Mouse (Mus musculus): ENCODE results near the gene 9530068E07Rik. TPM values are rescaled to one million over a fixed set of nuclear protein-coding genes. Genes with fewer than 3 reads are reported as not detected.

Gene 9530068E07Rik
- polyA plus RNA-seq, 1 experiment from 2014 or later = 88.9 TPM

DNA sequence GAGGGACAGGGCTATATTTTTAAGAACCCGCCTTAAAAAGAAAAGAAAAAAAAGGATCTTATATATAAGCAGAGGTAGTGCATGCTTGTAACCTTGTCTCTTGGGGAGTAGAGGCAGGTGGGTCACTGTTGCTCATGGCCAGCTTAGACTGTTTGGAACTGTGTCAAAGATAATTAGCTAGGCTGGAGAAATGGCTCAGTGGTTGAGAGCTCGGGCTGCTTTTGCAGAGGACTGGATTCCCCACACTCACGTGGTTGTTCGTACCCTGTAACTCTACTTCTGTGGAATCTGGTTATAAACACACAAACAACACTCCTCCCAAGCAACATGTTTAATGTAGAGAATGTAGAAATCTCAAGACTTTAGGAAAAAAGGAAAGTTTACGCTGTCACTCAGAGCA, 8.0 kb downstream of the 9530068E07Rik start:
- H3K9ac ChIP-seq (replicated peaks) = no peak overlapping the region
- no peak for TF ChIP-seq EP300 (IDR thresholded peaks at IDR 0.05; ENCODE audit: low read depth)
- no peak for TF ChIP-seq CTCF (IDR thresholded peaks at IDR 0.05; ENCODE audit: low read depth)

DNA sequence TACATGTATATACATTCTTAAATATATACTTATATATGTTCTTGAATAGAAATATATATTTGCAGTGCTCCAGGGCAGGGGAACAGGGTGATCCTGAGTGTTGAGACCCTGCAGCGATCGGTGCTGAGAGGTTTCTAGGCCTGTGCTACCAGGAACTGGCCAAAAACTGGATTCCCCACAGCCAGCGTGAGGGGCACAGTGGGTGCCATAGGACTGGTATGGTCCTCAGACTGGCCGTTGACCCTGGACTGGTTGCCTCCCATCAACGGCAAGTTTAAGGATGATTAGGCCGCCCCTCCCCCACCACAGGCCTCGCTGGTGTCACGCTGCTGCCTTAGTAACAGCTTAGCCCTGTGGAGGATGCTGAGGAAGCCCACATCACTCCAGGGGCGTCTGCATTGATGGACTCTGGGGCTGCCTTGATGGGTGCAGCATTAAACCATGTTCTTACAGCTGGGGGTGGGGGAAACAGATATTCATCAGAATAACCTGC, 9.0 kb downstream of the 9530068E07Rik start:
- WGBS (ENCODE audit: insufficient replicate concordance) = 71% methylated on average over 9 of the region's 9 CpGs
- ATAC-seq = no peak

More for the DNA sequence above, 8.0 kb downstream of the 9530068E07Rik start:
- DNase-seq = no peak
- Histone ChIP-seq H3K27ac (ENCODE audit: low read depth) (no peak overlapping the region), H3K4me2 (ENCODE audit: low read depth, low read length) (no peak overlapping the region), H3K9me3 (ENCODE audit: low read length) (no peaks in the 10 kb centered on the region), H3K4me3 (ENCODE audit: low read depth, low read length) (no peak overlapping the region), H3K4me1 (ENCODE audit: insufficient read depth) (peaks cover 10% of the 10 kb centered on the region), H3K36me3 (replicated peaks; ENCODE audit: insufficient read depth, low read length) (peaks cover 46% of the 10 kb centered on the region), H3K27me3 (ENCODE audit: insufficient read depth, low read length) (no peaks in the 10 kb centered on the region)
- ATAC-seq = no peak
- 88% methylated on average over 5 of the region's 5 CpGs for WGBS (ENCODE audit: insufficient replicate concordance)

DNA sequence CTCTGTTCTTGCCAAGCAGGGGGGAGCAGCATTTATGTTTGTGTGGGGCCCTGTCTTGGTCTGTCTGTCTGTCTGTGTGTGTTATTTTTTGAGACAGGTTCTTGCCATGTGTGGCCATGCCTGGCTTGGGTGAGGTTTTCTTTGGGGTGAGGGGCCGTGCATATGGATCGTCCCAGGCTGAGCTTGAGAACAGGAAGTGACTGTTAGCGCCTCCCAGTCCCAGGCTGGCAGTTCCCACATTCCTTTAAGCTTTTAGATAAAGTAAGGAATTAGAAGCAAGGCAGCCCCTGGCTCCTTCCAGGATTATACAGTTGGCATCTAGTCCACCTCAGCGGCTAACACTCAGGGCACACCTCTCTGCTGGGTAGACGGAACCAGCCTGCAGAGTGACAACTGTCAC, 13.1 kb downstream of the 9530068E07Rik start:
- DNase-seq = no peak
- H3K27ac ChIP-seq (ENCODE audit: low read depth) = no peak overlapping the region
- no peak for TF ChIP-seq EP300 (IDR thresholded peaks at IDR 0.05; ENCODE audit: low read depth)
- no peak for TF ChIP-seq CTCF (IDR thresholded peaks at IDR 0.05; ENCODE audit: low read depth)
- peaks cover 4% of the 10 kb centered on the region; the same call in 1 of the 2 replicates for H3K9me3 ChIP-seq (ENCODE audit: low read length)
- WGBS (ENCODE audit: insufficient replicate concordance) = 59% methylated on average over 5 of the region's 5 CpGs
- H3K9ac ChIP-seq (replicated peaks) = no peak overlapping the region
- no peaks in the 10 kb centered on the region for H3K27me3 ChIP-seq (ENCODE audit: insufficient read depth, low read length)
- no peak overlapping the region for H3K4me3 ChIP-seq (ENCODE audit: low read depth, low read length)
- no peaks in the 10 kb centered on the region for H3K4me1 ChIP-seq (ENCODE audit: insufficient read depth)
- ATAC-seq = no peak
- H3K4me2 ChIP-seq (ENCODE audit: low read depth, low read length) = no peak overlapping the region
- peaks cover 33% of the 10 kb centered on the region for H3K36me3 ChIP-seq (replicated peaks; ENCODE audit: insufficient read depth, low read length)

More for the DNA sequence above, 9.0 kb downstream of the 9530068E07Rik start:
- Histone ChIP-seq H3K36me3 (replicated peaks; ENCODE audit: insufficient read depth, low read length) (peaks cover 46% of the 10 kb centered on the region), H3K4me3 (ENCODE audit: low read depth, low read length) (no peak overlapping the region), H3K4me1 (ENCODE audit: insufficient read depth) (peaks cover 10% of the 10 kb centered on the region), H3K4me2 (ENCODE audit: low read depth, low read length) (no peak overlapping the region), H3K27ac (ENCODE audit: low read depth) (no peak overlapping the region), H3K9me3 (ENCODE audit: low read length) (no peaks in the 10 kb centered on the region), H3K27me3 (ENCODE audit: insufficient read depth, low read length) (no peaks in the 10 kb centered on the region), H3K9ac (replicated peaks) (no peak overlapping the region)
- no peak for TF ChIP-seq CTCF (IDR thresholded peaks at IDR 0.05; ENCODE audit: low read depth)
- TF ChIP-seq EP300 (IDR thresholded peaks at IDR 0.05; ENCODE audit: low read depth) = no peak
- DNase-seq = no peak

DNA sequence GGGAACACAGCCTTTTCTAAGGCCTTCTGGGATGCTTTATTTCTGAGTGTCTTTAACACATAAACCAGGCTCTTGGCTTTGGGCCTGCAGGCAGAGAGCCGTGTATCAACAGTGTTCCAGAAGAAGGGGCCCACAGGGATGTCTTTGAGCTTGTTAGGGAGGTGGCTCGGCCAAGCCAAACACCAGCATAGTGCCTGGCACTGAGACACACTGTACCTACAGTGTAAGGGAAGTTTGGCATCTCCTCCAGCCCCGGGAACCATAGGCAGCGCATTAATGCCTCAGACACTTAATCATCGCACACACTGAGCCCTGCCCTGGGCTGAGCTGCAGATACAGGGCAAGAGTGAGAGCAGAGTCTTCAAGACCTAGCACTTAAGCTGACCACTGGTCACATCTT, 22.1 kb downstream of the 9530068E07Rik start:
- 76% methylated on average over 5 of the region's 5 CpGs for WGBS (ENCODE audit: insufficient replicate concordance)
- Histone ChIP-seq H3K27ac (ENCODE audit: low read depth) (no peak overlapping the region), H3K9ac (replicated peaks) (no peak overlapping the region), H3K4me1 (ENCODE audit: insufficient read depth) (no peaks in the 10 kb centered on the region), H3K9me3 (ENCODE audit: low read length) (no peaks in the 10 kb centered on the region), H3K4me3 (ENCODE audit: low read depth, low read length) (no peak overlapping the region), H3K4me2 (ENCODE audit: low read depth, low read length) (no peak overlapping the region), H3K27me3 (ENCODE audit: insufficient read depth, low read length) (no peaks in the 10 kb centered on the region), H3K36me3 (replicated peaks; ENCODE audit: insufficient read depth, low read length) (no peaks in the 10 kb centered on the region)
- no peak for ATAC-seq
- no peak for TF ChIP-seq EP300 (IDR thresholded peaks at IDR 0.05; ENCODE audit: low read depth)
- TF ChIP-seq CTCF (IDR thresholded peaks at IDR 0.05; ENCODE audit: low read depth) = no peak
- no peak for DNase-seq

DNA sequence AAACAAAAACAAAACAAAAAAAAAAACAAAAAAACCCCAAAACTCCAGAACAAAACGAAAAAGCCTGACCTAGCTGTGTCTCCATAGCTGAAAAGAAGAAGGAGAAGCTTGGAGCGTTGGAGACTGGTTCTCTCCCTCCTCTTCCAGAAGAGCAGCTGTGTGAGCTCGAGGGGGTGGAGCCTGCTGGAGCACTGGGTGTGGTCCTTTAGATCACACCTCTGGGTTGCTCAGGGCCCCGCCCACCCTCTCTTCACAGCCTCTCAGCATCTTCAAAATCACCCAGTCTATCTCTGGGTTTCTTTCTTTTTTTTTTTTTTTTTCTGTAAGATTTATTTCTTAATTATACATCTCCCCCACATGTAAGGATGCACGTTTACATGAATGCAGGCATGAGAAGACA, 23.0 kb downstream of the 9530068E07Rik start:
- Histone ChIP-seq H3K27me3 (ENCODE audit: insufficient read depth, low read length) (no peaks in the 10 kb centered on the region), H3K4me3 (ENCODE audit: low read depth, low read length) (no peak overlapping the region), H3K9me3 (ENCODE audit: low read length) (no peaks in the 10 kb centered on the region), H3K27ac (ENCODE audit: low read depth) (no peak overlapping the region), H3K4me2 (ENCODE audit: low read depth, low read length) (no peak overlapping the region), H3K4me1 (ENCODE audit: insufficient read depth) (no peaks in the 10 kb centered on the region), H3K9ac (replicated peaks) (no peak overlapping the region), H3K36me3 (replicated peaks; ENCODE audit: insufficient read depth, low read length) (no peaks in the 10 kb centered on the region)
- TF ChIP-seq EP300 (IDR thresholded peaks at IDR 0.05; ENCODE audit: low read depth) (no peak), CTCF (IDR thresholded peaks at IDR 0.05; ENCODE audit: low read depth) (no peak)
- WGBS (ENCODE audit: insufficient replicate concordance) = 47% methylated on average over 5 of the region's 5 CpGs
- DNase-seq = no peak
- no peak for ATAC-seq

DNA sequence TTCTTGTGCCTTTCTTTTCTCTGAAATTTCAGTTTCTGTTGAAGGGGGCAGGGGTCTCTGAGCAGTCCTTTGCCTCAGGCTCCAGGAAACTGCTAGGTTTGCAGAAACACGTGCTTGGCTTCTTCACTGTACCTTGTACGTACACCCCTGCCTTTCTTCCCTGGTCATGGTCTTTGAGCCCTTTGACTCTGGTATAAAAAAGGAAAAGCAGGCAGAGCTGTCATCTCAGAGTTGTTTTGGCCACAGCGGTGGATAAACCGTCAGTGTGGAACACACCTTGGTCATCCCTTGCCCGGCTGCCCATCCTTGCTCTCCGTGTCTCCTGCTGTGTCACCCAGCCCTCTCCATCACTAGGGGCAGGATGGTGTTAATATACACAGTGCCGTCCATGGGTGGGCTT, 23.6 kb downstream of the 9530068E07Rik start:
- no peaks in the 10 kb centered on the region for H3K9me3 ChIP-seq (ENCODE audit: low read length)
- no peak for TF ChIP-seq EP300 (IDR thresholded peaks at IDR 0.05; ENCODE audit: low read depth)
- TF ChIP-seq CTCF (IDR thresholded peaks at IDR 0.05; ENCODE audit: low read depth) = no peak
- ATAC-seq = no peak
- H3K9ac ChIP-seq (replicated peaks) = no peak overlapping the region
- no peaks in the 10 kb centered on the region for H3K27me3 ChIP-seq (ENCODE audit: insufficient read depth, low read length)
- no peak for DNase-seq
- no peak overlapping the region for H3K4me2 ChIP-seq (ENCODE audit: low read depth, low read length)
- H3K4me1 ChIP-seq (ENCODE audit: insufficient read depth) = no peaks in the 10 kb centered on the region
- WGBS (ENCODE audit: insufficient replicate concordance) = 78% methylated on average over 7 of the region's 7 CpGs
- no peak overlapping the region for H3K27ac ChIP-seq (ENCODE audit: low read depth)
- no peak overlapping the region for H3K4me3 ChIP-seq (ENCODE audit: low read depth, low read length)
- no peaks in the 10 kb centered on the region for H3K36me3 ChIP-seq (replicated peaks; ENCODE audit: insufficient read depth, low read length)

All from liver, postnatal 0 days (tissue).